Mouse (Mus musculus): ENCODE measurements around the gene Actr10. TPM values are rescaled to one million over a fixed set of nuclear protein-coding genes. Genes with fewer than 3 reads are reported as not detected.

Actr10 gene
- polyA plus RNA-seq, 1 experiment from 2014 or later: 240 TPM

DNA sequence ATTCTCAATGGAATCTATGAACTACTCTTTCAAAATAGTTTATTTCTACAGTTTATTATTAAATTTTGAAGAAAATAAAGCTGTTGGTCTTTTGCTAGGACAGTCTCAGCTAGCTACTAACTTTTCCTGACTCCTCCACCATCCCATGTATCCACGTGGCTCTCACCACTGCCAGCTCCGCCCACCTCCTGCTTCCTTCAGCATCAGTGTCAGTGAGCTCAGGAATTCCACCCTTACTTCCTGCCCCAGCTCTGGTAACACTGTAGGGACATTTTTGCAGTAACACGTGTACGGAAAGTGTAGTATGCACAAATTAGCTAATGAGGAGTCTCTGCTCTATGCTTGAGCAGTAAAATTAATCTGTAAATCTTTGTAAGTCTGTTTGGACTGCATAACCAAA is 72.1 kb downstream of the Actr10 start:
- Histone ChIP-seq H3K4me2 (replicated peaks; ENCODE audit: low read depth, low read length) (no peak overlapping the region), H3K27me3 (ENCODE audit: insufficient read depth, low read length) (no peaks in the 10 kb centered on the region), H3K9ac (replicated peaks; ENCODE audit: low read length) (no peak overlapping the region), H3K4me1 (ENCODE audit: insufficient read depth, low read length) (peaks cover 21% of the 10 kb centered on the region), H3K9me3 (ENCODE audit: low read length) (no peaks in the 10 kb centered on the region), H3K4me3 (ENCODE audit: low read length) (no peak overlapping the region), H3K36me3 (ENCODE audit: insufficient read depth, low read length) (peaks cover 45% of the 10 kb centered on the region), H3K27ac (ENCODE audit: low read length) (no peak overlapping the region)
- 41% methylated on average over 4 of the region's 4 CpGs for WGBS
- ATAC-seq (ENCODE audit: low FRiP score, low TSS enrichment): 0 out of 2 replicates have a peak, but pooled peaks have one; percentile 51

Other genes with a start within 250 kb of the Actr10 start
- 21.8 and 22.7 TPM in 2 replicates for gene Frmd6, start 112.3 kb upstream of the Actr10 start, polyA plus RNA-seq (2015; fragmentation: Nextera tagmentation; extraction: Ambion mirVana)
- 552 and 638 TPM in 2 replicates for gene Psma3, start 36.8 kb downstream of the Actr10 start, polyA plus RNA-seq (2015; fragmentation: Nextera tagmentation; extraction: Ambion mirVana)
- gene Arid4a, start 78.1 kb downstream of the Actr10 start, polyA plus RNA-seq (2015; fragmentation: Nextera tagmentation; extraction: Ambion mirVana): 34.6 and 38.6 TPM in 2 replicates
- 0.33 TPM in 1 of 2 replicates, not detected in the other for gene Tomm20l, start 173.6 kb downstream of the Actr10 start, polyA plus RNA-seq (2015; fragmentation: Nextera tagmentation; extraction: Ambion mirVana)
- 87.5 and 87.8 TPM in 2 replicates for gene Timm9, start 198.8 kb downstream of the Actr10 start, polyA plus RNA-seq (2015; fragmentation: Nextera tagmentation; extraction: Ambion mirVana)
- gene 2700049A03Rik, start 199.0 kb downstream of the Actr10 start, polyA plus RNA-seq (2015; fragmentation: Nextera tagmentation; extraction: Ambion mirVana): 12.2 and 18.0 TPM in 2 replicates